Mouse (Mus musculus) neutrophil, adult 65 days (primary cell): ENCODE results near the gene Kcnj15. TPM values are rescaled to one million over a fixed set of nuclear protein-coding genes. Genes with fewer than 3 reads are reported as not detected.

ENCODE experiments used
- total RNA-seq: library from RNA; stranded (reverse); gene quantifications from 2 replicates; pipeline ENCODE4 v1.2.4, GENCODE M21; 2023

Kcnj15 gene
- not detected in 2 replicates for total RNA-seq

DNA sequence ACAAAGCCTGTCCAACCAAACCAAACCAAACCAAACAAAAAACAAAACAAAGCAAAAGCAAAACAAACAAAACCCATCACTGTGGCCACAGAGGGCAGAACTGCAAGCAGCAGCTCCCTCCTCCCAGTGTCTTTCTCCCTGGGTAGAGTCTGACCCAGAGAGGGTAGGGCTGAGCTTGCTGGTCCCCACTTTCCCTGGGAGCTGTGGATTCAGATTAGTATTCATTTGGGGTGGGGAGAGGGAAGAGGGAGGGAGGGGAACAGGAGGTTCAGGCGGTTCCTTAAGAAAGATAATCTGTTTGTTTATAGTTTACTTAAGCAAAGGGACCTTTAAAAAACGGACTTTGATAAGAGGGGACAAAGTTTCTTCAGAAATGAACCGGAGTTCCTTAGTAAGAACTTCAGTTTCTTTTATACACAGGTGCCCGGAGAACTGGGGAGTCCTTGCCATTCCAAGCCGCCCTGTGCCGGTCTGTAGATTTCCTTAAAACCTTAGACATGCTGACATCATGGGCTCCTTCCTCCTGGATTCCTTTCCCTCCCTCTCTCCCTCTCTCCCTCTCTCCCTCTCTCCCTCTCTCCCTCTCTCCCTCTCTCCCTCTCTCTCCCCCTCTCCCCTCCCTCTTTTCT, at the start of gene Kcnj15:
Gene Kcnj15, plus strand, starts transcription at position 293 of the 629 bp plus-strand sequence.

